Mouse (Mus musculus) kidney, adult 2 months (tissue): ENCODE data around the gene Ppm1h.

Source experiments
- CTCF ChIP-seq: fragments of 200-500 bp; conservative IDR thresholded peaks from 2 replicates; pipeline ENCODE4 v1.5.1; 2011; ENCODE audit warnings: low read depth, mild to moderate bottlenecking, control low read depth, low read length, moderate library complexity, mixed read lengths; ENCODE audit not compliant: insufficient read depth, insufficient read length
- POLR2A ChIP-seq: fragments of 200-500 bp; IDR thresholded peaks from one replicate; pipeline ENCODE4 v1.6.1; 2011; ENCODE audit warnings: low read depth, low read length, control low read depth

DNA sequence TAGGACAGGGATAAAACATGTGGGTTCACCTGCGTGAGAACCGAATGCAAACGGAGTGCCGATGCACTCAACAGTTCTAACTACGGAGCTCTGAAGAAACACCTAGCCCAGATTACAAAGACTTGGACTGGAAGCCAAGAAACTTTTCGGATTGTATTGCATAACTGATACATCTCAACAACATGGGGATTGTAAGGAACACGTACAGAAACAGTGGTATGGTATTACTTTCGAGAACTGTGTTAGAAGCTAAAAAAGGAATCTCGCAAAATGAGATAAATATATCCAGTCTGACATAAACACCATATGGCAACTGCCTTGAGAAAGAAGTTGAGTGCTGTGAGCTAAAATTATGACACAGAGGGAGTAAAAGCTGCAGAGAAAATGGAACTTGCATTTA lies 311.4 kb downstream of the Ppm1h start:
- TF ChIP-seq POLR2A (no peak), CTCF (no peak)
